Mouse (Mus musculus) heart, postnatal 4 days (tissue): ENCODE results near the gene Akna. TPM values are rescaled to one million over a fixed set of nuclear protein-coding genes. Genes with fewer than 3 reads are reported as not detected.

Experiments used
- DNase-seq: peaks from one replicate; pipeline ENCODE4 v3.0.0; 2021
- total RNA-seq, 2 experiments: library from RNA; stranded (reverse); gene quantifications; 2 replicates each; pipeline ENCODE4 v1.2.3; 2021

The Akna gene
- total RNA-seq, 2 experiments from 2014 or later = 4.8 to 5.3 TPM

GRCm38 (mm10) chr4:63382676-63383369 lies 20.3 kb downstream of the Akna start:
- DNase-seq = no peak

- no peak for DNase-seq
These were observed 25.7 kb downstream of the Akna start for GRCm38 (mm10) chr4:63377483-63377882.

- DNase-seq = peak; percentile 66
These were observed 27.8 kb downstream of the Akna start for GRCm38 (mm10) chr4:63375367-63375766.

- no peak for DNase-seq
These were observed 28.8 kb downstream of the Akna start for GRCm38 (mm10) chr4:63374331-63374730.

GRCm38 (mm10) chr4:63373404-63373803 lies 29.8 kb downstream of the Akna start:
- DNase-seq = no peak

GRCm38 (mm10) chr4:63371890-63372289 lies 31.3 kb downstream of the Akna start:
- DNase-seq = peak; percentile 47

- DNase-seq = no peak
These were observed 32.3 kb downstream of the Akna start for GRCm38 (mm10) chr4:63370897-63371296.

GRCm38 (mm10) chr4:63368577-63368976 lies 34.6 kb downstream of the Akna start:
- DNase-seq = peak; percentile 94

GRCm38 (mm10) chr4:63362150-63362549 lies 41.0 kb downstream of the Akna start, which contains the start of gene Orm2:
Gene Orm2, plus strand, starts transcription at chr4:63362449.
- DNase-seq = peak; percentile 18

- DNase-seq = no peak
These were observed 43.3 kb downstream of the Akna start for GRCm38 (mm10) chr4:63359861-63360260.

GRCm38 (mm10) chr4:63356981-63357570 lies 46.1 kb downstream of the Akna start:
- no peak for DNase-seq

GRCm38 (mm10) chr4:63355877-63356665 lies 47.1 kb downstream of the Akna start, which contains the start of gene Orm3:
Gene Orm3, plus strand, starts transcription at chr4:63356162.
- DNase-seq = peak; percentile 46

- no peak for DNase-seq
These were observed 54.6 kb downstream of the Akna start for GRCm38 (mm10) chr4:63348524-63348923.

- no peak for DNase-seq
These were observed 56.5 kb downstream of the Akna start for GRCm38 (mm10) chr4:63346659-63347058.

GRCm38 (mm10) chr4:63345261-63345660 lies 57.9 kb downstream of the Akna start:
- DNase-seq = no peak

GRCm38 (mm10) chr4:63344295-63344694 lies 58.9 kb downstream of the Akna start, which contains the start of gene Orm1:
Gene Orm1, plus strand, starts transcription at chr4:63344560.
- DNase-seq = no peak

GRCm38 (mm10) chr4:63343608-63344007 lies 59.5 kb downstream of the Akna start:
- DNase-seq = no peak

- DNase-seq = no peak
These were observed 60.7 kb downstream of the Akna start for GRCm38 (mm10) chr4:63342491-63342890.

- no peak for DNase-seq
These were observed 64.6 kb downstream of the Akna start for GRCm38 (mm10) chr4:63338414-63339076.

GRCm38 (mm10) chr4:63333403-63333802 lies 69.8 kb downstream of the Akna start:
- no peak for DNase-seq

GRCm38 (mm10) chr4:63323275-63323815 lies 79.8 kb downstream of the Akna start:
- DNase-seq = no peak

- DNase-seq = peak; percentile 88
These were observed 83.6 kb downstream of the Akna start for GRCm38 (mm10) chr4:63319566-63319965.
